Mouse (Mus musculus): Measurements from ENCODE around the gene Pikfyve. TPM values are rescaled to one million over a fixed set of nuclear protein-coding genes. Genes with fewer than 3 reads are reported as not detected.

Pikfyve gene
- polyA plus RNA-seq, 1 experiment = 12.9 TPM

DNA sequence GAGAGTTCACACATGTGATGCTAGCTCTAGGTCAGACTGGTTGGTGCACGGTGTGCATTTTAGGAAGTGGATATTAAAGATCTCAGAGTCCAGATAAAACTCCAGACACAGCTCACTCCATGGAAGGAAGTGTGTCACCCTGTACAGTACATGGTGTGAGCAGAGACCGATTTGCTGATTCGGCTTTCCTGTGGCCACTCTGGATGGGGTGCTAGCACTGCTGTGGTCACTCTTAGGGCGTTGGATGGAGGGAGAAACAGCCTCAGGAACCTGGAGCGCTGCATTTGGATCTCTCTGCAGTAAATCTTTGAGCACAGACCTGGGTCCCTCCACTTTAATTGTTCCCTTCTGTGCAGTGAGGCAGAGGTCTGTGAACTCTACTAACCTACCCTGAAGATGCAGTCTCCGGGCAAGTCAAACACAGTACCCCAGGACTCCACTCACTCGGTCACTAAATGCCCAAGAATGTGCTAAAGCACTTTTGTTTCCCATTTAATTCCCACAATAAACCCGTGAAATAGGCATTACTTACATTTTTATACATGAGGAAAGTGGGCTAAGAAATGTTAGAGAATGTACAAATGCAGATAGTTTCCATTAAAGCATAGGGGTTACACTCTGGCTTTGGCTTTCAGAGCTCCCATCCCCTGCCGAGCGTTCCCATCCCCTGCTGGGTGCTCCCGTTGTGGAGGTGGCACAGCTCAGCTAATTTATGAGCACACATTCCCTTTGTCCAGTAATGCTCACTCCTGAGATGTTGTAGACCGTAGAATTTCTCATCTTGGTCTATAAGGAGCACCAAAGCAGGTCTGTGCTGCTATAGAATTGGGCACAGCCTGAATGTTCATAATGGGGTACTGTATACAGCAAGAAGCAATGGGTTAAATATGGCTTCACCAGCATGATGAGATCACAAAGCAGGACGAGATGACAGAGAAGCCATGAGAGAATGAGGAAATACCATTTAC is 127.9 kb downstream of the Pikfyve start:
- H3K4me1 ChIP-seq (ENCODE audit: control insufficient read depth, insufficient read depth, low read length) = peaks cover 7% of the 10 kb centered on the region; the same call in 1 of the 2 replicates
- no peak for TF ChIP-seq CTCF (IDR thresholded peaks at IDR 0.05; ENCODE audit: borderline replicate concordance, insufficient read depth, low read depth, low read length)
- TF ChIP-seq POLR2A (IDR thresholded peaks at IDR 0.05; ENCODE audit: borderline replicate concordance, insufficient read depth, low read length) = no peak
- peak in 1 of 2 experiments; percentile 8 for DNase-seq
- WGBS = 53% methylated on average over 13 of the region's 13 CpGs
- H3K27me3 ChIP-seq (ENCODE audit: control insufficient read depth, insufficient read depth, low read length) = no peaks in the 10 kb centered on the region
- no peak overlapping the region for H3K4me3 ChIP-seq (replicated peaks; ENCODE audit: insufficient read depth, low read depth, low read length)
- no peak overlapping the region for H3K27ac ChIP-seq (ENCODE audit: insufficient read depth, low read length)

DNA sequence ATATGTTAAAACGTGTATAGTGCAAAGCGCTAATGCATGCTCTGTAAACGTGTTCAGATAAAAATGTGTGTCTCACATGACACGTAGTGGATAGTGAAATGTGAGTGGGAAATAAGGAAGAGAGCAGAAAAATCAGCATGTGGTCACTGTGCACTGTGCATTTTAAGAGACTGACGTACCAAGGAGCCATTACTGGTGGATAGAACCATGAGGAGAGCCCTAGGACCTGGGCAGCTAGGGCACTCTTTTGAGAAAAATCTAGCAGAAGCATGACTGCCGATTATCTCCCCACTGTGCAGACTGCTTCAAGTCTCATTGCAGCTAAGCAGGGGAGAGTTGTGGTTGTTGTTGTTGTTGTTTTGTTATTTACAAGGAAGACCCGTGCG is 128.5 kb downstream of the Pikfyve start:
- H3K27me3 ChIP-seq (ENCODE audit: control insufficient read depth, insufficient read depth, low read length) = no peaks in the 10 kb centered on the region
- no peak overlapping the region for H3K27ac ChIP-seq (ENCODE audit: insufficient read depth, low read length)
- no peak for TF ChIP-seq POLR2A (IDR thresholded peaks at IDR 0.05; ENCODE audit: borderline replicate concordance, insufficient read depth, low read length)
- no peak for TF ChIP-seq CTCF (IDR thresholded peaks at IDR 0.05; ENCODE audit: borderline replicate concordance, insufficient read depth, low read depth, low read length)
- no peak overlapping the region for H3K4me3 ChIP-seq (replicated peaks; ENCODE audit: insufficient read depth, low read depth, low read length)
- 83% methylated on average over 8 of the region's 8 CpGs for WGBS
- DNase-seq = no peak
- peaks cover 7% of the 10 kb centered on the region; the same call in 1 of the 2 replicates for H3K4me1 ChIP-seq (ENCODE audit: control insufficient read depth, insufficient read depth, low read length)

Other genes with a start within 250 kb of the Pikfyve start
- 14.5 and 16.1 TPM in 2 replicates for gene Plekhm3, start 229.9 kb upstream of the Pikfyve start, polyA plus RNA-seq (2012; rRNA removed)
- gene Akr1cl, start 153.9 kb upstream of the Pikfyve start, polyA plus RNA-seq (2012; rRNA removed) = not detected in 2 replicates
- gene Cryge, start 135.5 kb upstream of the Pikfyve start, polyA plus RNA-seq (2012; rRNA removed) = not detected in 2 replicates
- not detected in 2 replicates for gene Crygd, start 123.2 kb upstream of the Pikfyve start, polyA plus RNA-seq (2012; rRNA removed)
- gene Crygc, start 113.0 kb upstream of the Pikfyve start, polyA plus RNA-seq (2012; rRNA removed) = not detected in 2 replicates
- not detected in 2 replicates for gene Crygb, start 104.4 kb upstream of the Pikfyve start, polyA plus RNA-seq (2012; rRNA removed)
- gene Cryga, start 83.3 kb upstream of the Pikfyve start, polyA plus RNA-seq (2012; rRNA removed) = 0.44 and 0.57 TPM in 2 replicates
- gene Gm28845, start 67.1 kb upstream of the Pikfyve start, polyA plus RNA-seq (2012; rRNA removed) = 0.82 and 1.0 TPM in 2 replicates
- 2.2 and 3.1 TPM in 2 replicates for gene D630023F18Rik, start 63.5 kb upstream of the Pikfyve start, polyA plus RNA-seq (2012; rRNA removed)
- 33.2 and 35.3 TPM in 2 replicates for gene Idh1, start 183 bp upstream of the Pikfyve start, polyA plus RNA-seq (2012; rRNA removed)
- gene Pth2r, start 95.4 kb downstream of the Pikfyve start, polyA plus RNA-seq (2012; rRNA removed) = 0.38 and 0.40 TPM in 2 replicates